16 mouse cellular contexts compared by ENCODE assay signal in the genomic region with DNA sequence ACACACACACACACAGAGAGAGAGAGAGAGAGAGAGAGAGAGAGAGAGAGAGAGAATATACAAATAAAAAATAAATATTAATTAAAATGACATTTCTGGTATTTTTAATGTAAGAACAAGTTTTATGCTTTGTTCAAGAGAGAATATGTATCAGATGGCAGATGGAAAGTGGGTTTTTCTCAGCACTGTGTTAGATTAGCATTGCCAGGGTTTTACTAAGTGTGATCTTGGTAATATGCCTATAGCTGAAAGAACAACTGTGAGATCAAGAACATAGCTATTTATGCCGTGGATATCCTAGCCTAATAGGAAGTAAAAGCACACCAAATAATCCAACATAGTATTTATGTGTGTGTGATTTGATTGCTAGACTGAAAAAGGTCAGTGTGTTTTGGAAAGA.
"Had no signal": no experiment of that assay in that cellular context is flagged by ENCODE, and none has a peak within 500 bp of the region (broad histone marks: within the 10 kb centered on the region; RNA-seq: fewer than 3 reads in every experiment).

No protein-coding gene starts in this region.

- DNase-seq: gastrocnemius, postnatal 14 days; gastrocnemius, postnatal 36 days; heart, adult 11 months; heart, adult 2 months; heart, postnatal 14 days; heart, postnatal 36 days; kidney, adult 11 months; kidney, adult 2 months; kidney, postnatal 10 days; kidney, postnatal 25 days; layer of hippocampus, postnatal 36 days; left cerebral cortex, postnatal 4 days; lung, adult 18-20 months had no signal

- ATAC-seq: hindbrain, postnatal 0 days; intestine, embryonic 16.5 days; liver, embryonic 12.5 days had no signal
